Mouse (Mus musculus) E14TG2a.4 (cell line): Measurements from ENCODE around the gene Snw1.
"Not testable (repeated sequence)": the region's sequence is repeated elsewhere in the genome, so short reads cannot be mapped to it uniquely, and the experiment has no call there.

Experiments used
- CTCF ChIP-seq: conservative IDR thresholded peaks from 2 replicates; pipeline ENCODE4 v1.5.1; 2014; ENCODE audit warnings: low read length
- NANOG ChIP-seq: IDR thresholded peaks from 2 replicates; pipeline ENCODE4 v1.6.1; 2014; ENCODE audit warnings: borderline replicate concordance, low read length, mixed read lengths

- TF ChIP-seq CTCF, NANOG: not testable (repeated sequence)
Observed at GRCm38 (mm10) chr12:87482482-87482881, 10.4 kb upstream of the Snw1 start.
